In the genomic region with DNA sequence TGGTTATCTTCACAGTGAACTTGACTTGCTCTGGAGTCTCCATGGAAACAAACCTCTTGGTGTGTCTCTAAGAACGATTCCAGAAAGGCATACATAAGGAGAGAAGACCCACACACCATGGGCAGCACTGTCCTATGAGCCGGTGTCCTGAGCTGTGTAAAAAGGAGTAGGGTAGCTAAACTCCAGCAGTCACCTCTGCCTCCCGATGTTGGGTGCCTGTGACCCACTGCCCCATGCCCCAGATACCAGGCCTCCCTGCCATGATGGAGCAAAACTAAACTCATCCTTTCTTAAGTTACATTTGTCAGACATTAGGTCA, we compare ENCODE assay signal across 12 mouse cellular contexts.
DNase-seq lines count a peak whose midpoint lies in the region; ATAC-seq lines count a peak whose summit lies in the region.
"Had no signal": no experiment of that assay in that cellular context is flagged by ENCODE, and none has a peak within 500 bp of the region (broad histone marks: within the 10 kb centered on the region; RNA-seq: fewer than 3 reads in every experiment).

No protein-coding gene starts in this region.

- no peak overlapping the region for H3K27ac ChIP-seq in embryonic facial prominence, embryonic 13.5 days
- H3K27ac ChIP-seq in hindbrain, embryonic 13.5 days = peak overlapping the region; percentile 88
- peak overlapping the region; percentile 75 for H3K27ac ChIP-seq in midbrain, embryonic 15.5 days
- H3K27ac ChIP-seq in heart, embryonic 10.5 days = no peak overlapping the region
- H3K27ac ChIP-seq: liver, embryonic 15.5 days had no signal

- H3K9ac ChIP-seq in embryonic facial prominence, embryonic 13.5 days = no peak overlapping the region
- no peak overlapping the region for H3K9ac ChIP-seq in hindbrain, embryonic 13.5 days
- no peak overlapping the region for H3K9ac ChIP-seq in midbrain, embryonic 15.5 days
- H3K9ac ChIP-seq: liver, embryonic 15.5 days had no signal

- WGBS in embryonic facial prominence, embryonic 13.5 days = 81% methylated on average over 3 of the region's 3 CpGs
- WGBS in hindbrain, embryonic 13.5 days = 49% methylated on average over 3 of the region's 3 CpGs
- WGBS in midbrain, embryonic 15.5 days = 24% methylated on average over 3 of the region's 3 CpGs
- WGBS in heart, embryonic 10.5 days = 77% methylated on average over 3 of the region's 3 CpGs

- no peaks in the 10 kb centered on the region for H3K27me3 ChIP-seq in embryonic facial prominence, embryonic 13.5 days
- H3K27me3 ChIP-seq in hindbrain, embryonic 13.5 days = no peaks in the 10 kb centered on the region
- no peaks in the 10 kb centered on the region for H3K27me3 ChIP-seq in midbrain, embryonic 15.5 days (replicated peaks)
- H3K27me3 ChIP-seq in heart, embryonic 10.5 days (ENCODE audit: insufficient read depth, poor library complexity, severe bottlenecking) = no peaks in the 10 kb centered on the region
- H3K27me3 ChIP-seq: liver, embryonic 15.5 days had no signal

- H3K36me3 ChIP-seq in embryonic facial prominence, embryonic 13.5 days = no peaks in the 10 kb centered on the region
- H3K36me3 ChIP-seq in hindbrain, embryonic 13.5 days = no peaks in the 10 kb centered on the region
- no peaks in the 10 kb centered on the region for H3K36me3 ChIP-seq in midbrain, embryonic 15.5 days (replicated peaks)
- H3K36me3 ChIP-seq in heart, embryonic 10.5 days = no peaks in the 10 kb centered on the region
- H3K36me3 ChIP-seq: liver, embryonic 15.5 days had no signal

- peak; percentile 7 for DNase-seq in embryo, embryonic 10 days (ENCODE audit: low spot score)
- DNase-seq in embryo, embryonic 9.5 days (ENCODE audit: extremely low spot score) = no peak
- DNase-seq in heart, embryonic 10.5 days (ENCODE audit: low spot score) = no peak
- no peak for DNase-seq in ovary, postnatal 14 days (ENCODE audit: low spot score)
- no peak for DNase-seq in kidney, postnatal 4 days
- DNase-seq: adrenal gland, adult 8-10 months; kidney, adult 8-10 months; thymus, postnatal 14 days had no signal

- H3K4me2 ChIP-seq in embryonic facial prominence, embryonic 13.5 days = peak overlapping the region; percentile 25; the same call in 1 of the 2 replicates
- peak overlapping the region; percentile 25; the same call in 1 of the 2 replicates for H3K4me2 ChIP-seq in hindbrain, embryonic 13.5 days
- no peak overlapping the region for H3K4me2 ChIP-seq in midbrain, embryonic 15.5 days
- H3K4me2 ChIP-seq: liver, embryonic 15.5 days had no signal

- H3K4me3 ChIP-seq in embryonic facial prominence, embryonic 13.5 days = no peak overlapping the region
- no peak overlapping the region for H3K4me3 ChIP-seq in hindbrain, embryonic 13.5 days
- H3K4me3 ChIP-seq in midbrain, embryonic 15.5 days = no peak overlapping the region
- no peak overlapping the region for H3K4me3 ChIP-seq in heart, embryonic 10.5 days
- H3K4me3 ChIP-seq: liver, embryonic 15.5 days had no signal

- no peak for ATAC-seq in embryonic facial prominence, embryonic 13.5 days (ENCODE audit: insufficient number of reproducible peaks, insufficient read depth, low FRiP score, low TSS enrichment, low read depth)
- ATAC-seq in hindbrain, embryonic 13.5 days (ENCODE audit: low FRiP score) = peak; percentile 15; the same call in 1 of the 2 replicates
- ATAC-seq in midbrain, embryonic 15.5 days (replicated peaks) = peak; percentile 51; the same call in 1 of the 2 replicates

- peaks cover 21% of the 10 kb centered on the region for H3K4me1 ChIP-seq in embryonic facial prominence, embryonic 13.5 days
- peaks cover 31% of the 10 kb centered on the region for H3K4me1 ChIP-seq in hindbrain, embryonic 13.5 days (replicated peaks)
- H3K4me1 ChIP-seq in midbrain, embryonic 15.5 days = peaks cover 34% of the 10 kb centered on the region
- no peaks in the 10 kb centered on the region for H3K4me1 ChIP-seq in heart, embryonic 10.5 days
- H3K4me1 ChIP-seq: liver, embryonic 15.5 days had no signal

- no peaks in the 10 kb centered on the region for H3K9me3 ChIP-seq in embryonic facial prominence, embryonic 13.5 days
- H3K9me3 ChIP-seq in hindbrain, embryonic 13.5 days = no peaks in the 10 kb centered on the region
- H3K9me3 ChIP-seq in midbrain, embryonic 15.5 days = no peaks in the 10 kb centered on the region
- H3K9me3 ChIP-seq in heart, embryonic 10.5 days = no peaks in the 10 kb centered on the region
- H3K9me3 ChIP-seq: liver, embryonic 15.5 days had no signal

Comparison
In these comparisons a context has a peak if more than half of its experiments do, and no peak if none do; other contexts are left out.
1. H3K27ac ChIP-seq: peak in hindbrain, embryonic 13.5 days (single experiment) and midbrain, embryonic 15.5 days (single experiment); none in embryonic facial prominence, embryonic 13.5 days (single experiment) and heart, embryonic 10.5 days (single experiment).